Mouse (Mus musculus): Measurements from ENCODE around the gene Vwf. TPM values are rescaled to one million over a fixed set of nuclear protein-coding genes. Genes with fewer than 3 reads are reported as not detected.

The Vwf gene
- polyA plus RNA-seq, 1 experiment: 3.2 TPM

- Histone ChIP-seq H3K36me3 (ENCODE audit: control insufficient read depth, insufficient read depth, low read length, poor library complexity, severe bottlenecking) (no peaks in the 10 kb centered on the region), H3K9me3 (replicated peaks; ENCODE audit: control insufficient read depth, insufficient read depth, low read length, poor library complexity, severe bottlenecking) (no peaks in the 10 kb centered on the region), H3K4me1 (ENCODE audit: control insufficient read depth, insufficient read depth, low read length) (peaks cover 12% of the 10 kb centered on the region), H3K4me3 (ENCODE audit: low read depth, low read length) (no peak overlapping the region), H3K9ac (ENCODE audit: low read depth, poor library complexity, severe bottlenecking) (no peak overlapping the region), H3K27ac (ENCODE audit: insufficient read depth, low read length) (no peak overlapping the region), H3K27me3 (ENCODE audit: control insufficient read depth, insufficient read depth, low read length, poor library complexity, severe bottlenecking) (no peaks in the 10 kb centered on the region)
- no peak for TF ChIP-seq CTCF (IDR thresholded peaks at IDR 0.05; ENCODE audit: low read depth, low read length)
- no peak for TF ChIP-seq EP300 (IDR thresholded peaks at IDR 0.05; ENCODE audit: insufficient read depth, low read depth, low read length)
- TF ChIP-seq POLR2A (IDR thresholded peaks at IDR 0.05; ENCODE audit: insufficient read depth, low read length): no peak
These were observed 51.1 kb downstream of the Vwf start for GRCm38 (mm10) chr6:125597716-125598115.

- TF ChIP-seq POLR2A (IDR thresholded peaks at IDR 0.05; ENCODE audit: insufficient read depth, low read length) (no peak), EP300 (IDR thresholded peaks at IDR 0.05; ENCODE audit: insufficient read depth, low read depth, low read length) (0 out of 2 replicates have a peak, but pooled peaks have one; percentile 38), CTCF (IDR thresholded peaks at IDR 0.05; ENCODE audit: low read depth, low read length) (peak; percentile 90)
- Histone ChIP-seq H3K9me3 (replicated peaks; ENCODE audit: control insufficient read depth, insufficient read depth, low read length, poor library complexity, severe bottlenecking) (no peaks in the 10 kb centered on the region), H3K27ac (ENCODE audit: insufficient read depth, low read length) (no peak overlapping the region), H3K27me3 (ENCODE audit: control insufficient read depth, insufficient read depth, low read length, poor library complexity, severe bottlenecking) (no peaks in the 10 kb centered on the region), H3K9ac (ENCODE audit: low read depth, poor library complexity, severe bottlenecking) (no peak overlapping the region), H3K36me3 (ENCODE audit: control insufficient read depth, insufficient read depth, low read length, poor library complexity, severe bottlenecking) (no peaks in the 10 kb centered on the region), H3K4me3 (ENCODE audit: low read depth, low read length) (peak overlapping the region; percentile 41; the same call in 1 of the 2 replicates), H3K4me1 (ENCODE audit: control insufficient read depth, insufficient read depth, low read length) (peaks cover 6% of the 10 kb centered on the region)
These were observed 53.5 kb downstream of the Vwf start for GRCm38 (mm10) chr6:125600036-125600558.

GRCm38 (mm10) chr6:125600669-125601068 is 54.1 kb downstream of the Vwf start:
- Histone ChIP-seq H3K9me3 (replicated peaks; ENCODE audit: control insufficient read depth, insufficient read depth, low read length, poor library complexity, severe bottlenecking) (no peaks in the 10 kb centered on the region), H3K27ac (ENCODE audit: insufficient read depth, low read length) (no peak overlapping the region), H3K36me3 (ENCODE audit: control insufficient read depth, insufficient read depth, low read length, poor library complexity, severe bottlenecking) (no peaks in the 10 kb centered on the region), H3K9ac (ENCODE audit: low read depth, poor library complexity, severe bottlenecking) (no peak overlapping the region), H3K4me3 (ENCODE audit: low read depth, low read length) (no peak overlapping the region), H3K27me3 (ENCODE audit: control insufficient read depth, insufficient read depth, low read length, poor library complexity, severe bottlenecking) (no peaks in the 10 kb centered on the region), H3K4me1 (ENCODE audit: control insufficient read depth, insufficient read depth, low read length) (peaks cover 6% of the 10 kb centered on the region)
- TF ChIP-seq EP300 (IDR thresholded peaks at IDR 0.05; ENCODE audit: insufficient read depth, low read depth, low read length): no peak
- no peak for TF ChIP-seq CTCF (IDR thresholded peaks at IDR 0.05; ENCODE audit: low read depth, low read length)
- no peak for TF ChIP-seq POLR2A (IDR thresholded peaks at IDR 0.05; ENCODE audit: insufficient read depth, low read length)

- H3K9ac ChIP-seq (ENCODE audit: low read depth, poor library complexity, severe bottlenecking): no peak overlapping the region
- H3K4me1 ChIP-seq (ENCODE audit: control insufficient read depth, insufficient read depth, low read length): peaks cover 6% of the 10 kb centered on the region
- no peaks in the 10 kb centered on the region for H3K36me3 ChIP-seq (ENCODE audit: control insufficient read depth, insufficient read depth, low read length, poor library complexity, severe bottlenecking)
- no peak overlapping the region for H3K27ac ChIP-seq (ENCODE audit: insufficient read depth, low read length)
- H3K9me3 ChIP-seq (replicated peaks; ENCODE audit: control insufficient read depth, insufficient read depth, low read length, poor library complexity, severe bottlenecking): no peaks in the 10 kb centered on the region
- TF ChIP-seq POLR2A (IDR thresholded peaks at IDR 0.05; ENCODE audit: insufficient read depth, low read length) (no peak), EP300 (IDR thresholded peaks at IDR 0.05; ENCODE audit: insufficient read depth, low read depth, low read length) (no peak), CTCF (IDR thresholded peaks at IDR 0.05; ENCODE audit: low read depth, low read length) (no peak)
- H3K4me3 ChIP-seq (ENCODE audit: low read depth, low read length): no peak overlapping the region
- H3K27me3 ChIP-seq (ENCODE audit: control insufficient read depth, insufficient read depth, low read length, poor library complexity, severe bottlenecking): no peaks in the 10 kb centered on the region
These were observed 54.6 kb downstream of the Vwf start for GRCm38 (mm10) chr6:125601190-125601589.

GRCm38 (mm10) chr6:125601748-125602147 is 55.2 kb downstream of the Vwf start:
- no peak overlapping the region for H3K4me3 ChIP-seq (ENCODE audit: low read depth, low read length)
- no peak for TF ChIP-seq CTCF (IDR thresholded peaks at IDR 0.05; ENCODE audit: low read depth, low read length)
- no peak for TF ChIP-seq EP300 (IDR thresholded peaks at IDR 0.05; ENCODE audit: insufficient read depth, low read depth, low read length)
- TF ChIP-seq POLR2A (IDR thresholded peaks at IDR 0.05; ENCODE audit: insufficient read depth, low read length): no peak
- H3K4me1 ChIP-seq (ENCODE audit: control insufficient read depth, insufficient read depth, low read length): peaks cover 6% of the 10 kb centered on the region
- no peaks in the 10 kb centered on the region for H3K9me3 ChIP-seq (replicated peaks; ENCODE audit: control insufficient read depth, insufficient read depth, low read length, poor library complexity, severe bottlenecking)
- H3K27ac ChIP-seq (ENCODE audit: insufficient read depth, low read length): no peak overlapping the region
- H3K36me3 ChIP-seq (ENCODE audit: control insufficient read depth, insufficient read depth, low read length, poor library complexity, severe bottlenecking): no peaks in the 10 kb centered on the region
- H3K9ac ChIP-seq (ENCODE audit: low read depth, poor library complexity, severe bottlenecking): no peak overlapping the region
- H3K27me3 ChIP-seq (ENCODE audit: control insufficient read depth, insufficient read depth, low read length, poor library complexity, severe bottlenecking): no peaks in the 10 kb centered on the region

- Histone ChIP-seq H3K27ac (ENCODE audit: insufficient read depth, low read length) (no peak overlapping the region), H3K4me3 (ENCODE audit: low read depth, low read length) (no peak overlapping the region), H3K4me1 (ENCODE audit: control insufficient read depth, insufficient read depth, low read length) (peaks cover 6% of the 10 kb centered on the region), H3K27me3 (ENCODE audit: control insufficient read depth, insufficient read depth, low read length, poor library complexity, severe bottlenecking) (no peaks in the 10 kb centered on the region), H3K9me3 (replicated peaks; ENCODE audit: control insufficient read depth, insufficient read depth, low read length, poor library complexity, severe bottlenecking) (no peaks in the 10 kb centered on the region), H3K9ac (ENCODE audit: low read depth, poor library complexity, severe bottlenecking) (no peak overlapping the region), H3K36me3 (ENCODE audit: control insufficient read depth, insufficient read depth, low read length, poor library complexity, severe bottlenecking) (no peaks in the 10 kb centered on the region)
- TF ChIP-seq POLR2A (IDR thresholded peaks at IDR 0.05; ENCODE audit: insufficient read depth, low read length): no peak
- no peak for TF ChIP-seq CTCF (IDR thresholded peaks at IDR 0.05; ENCODE audit: low read depth, low read length)
- no peak for TF ChIP-seq EP300 (IDR thresholded peaks at IDR 0.05; ENCODE audit: insufficient read depth, low read depth, low read length)
These were observed 55.8 kb downstream of the Vwf start for GRCm38 (mm10) chr6:125602354-125602753.

Data from ES-Bruce4 (cell line).